Mouse (Mus musculus) neural tube, embryonic 12.5 days (tissue): Measurements from ENCODE around the gene Gm4756. TPM values are rescaled to one million over a fixed set of nuclear protein-coding genes. Genes with fewer than 3 reads are reported as not detected.
"Not testable (repeated sequence)": the region's sequence is repeated elsewhere in the genome, so short reads cannot be mapped to it uniquely, and the experiment has no call there.

Experiments used
- ATAC-seq: fragments of 200-750 bp; cut with Nextera tagmentation; 2 replicates; pipeline ENCODE4 v1.8.0; 2017; ENCODE audit warnings: low read depth, mild to moderate bottlenecking, moderate TSS enrichment, moderate library complexity; ENCODE audit not compliant: low FRiP score
- H3K27ac ChIP-seq: fragments of 300-500 bp; sonication (generic); 2 replicates; pipeline ENCODE4 v1.5.1; 2016
- H3K27me3 ChIP-seq: fragments of 300-500 bp; sonication (generic); replicated peaks from 2 replicates; pipeline ENCODE4 v1.6.1; 2016; ENCODE audit warnings: mild to moderate bottlenecking
- H3K36me3 ChIP-seq: fragments of 300-500 bp; sonication (generic); 2 replicates; pipeline ENCODE4 v1.6.1; 2016; ENCODE audit warnings: mild to moderate bottlenecking
- H3K4me1 ChIP-seq: fragments of 300-500 bp; sonication (generic); 2 replicates; pipeline ENCODE4 v1.6.1; 2016
- H3K4me2 ChIP-seq: fragments of 300-500 bp; sonication (generic); replicated peaks from 2 replicates; pipeline ENCODE4 v1.6.1; 2016; ENCODE audit warnings: mild to moderate bottlenecking
- H3K4me3 ChIP-seq: fragments of 300-500 bp; sonication (generic); 2 replicates; pipeline ENCODE4 v1.5.1; 2016
- H3K9ac ChIP-seq: fragments of 300-500 bp; sonication (generic); 2 replicates; pipeline ENCODE4 v1.6.1; 2016; ENCODE audit warnings: mild to moderate bottlenecking
- H3K9me3 ChIP-seq: fragments of 300-500 bp; sonication (generic); 2 replicates; pipeline ENCODE4 v1.6.1; 2016; ENCODE audit warnings: mild to moderate bottlenecking
- WGBS: fragments of 180-500 bp; shearing (Covaris S2); methylation state at CpG from one replicate; pipeline ENCODE4 v1.1.7; 2016; 5-methylcytosine and 5-hydroxymethylcytosine counted together
- polyA plus RNA-seq: library from polyadenylated mRNA; unstranded; fragments of >200 nt; fragmentation: Nextera tagmentation; extraction: Ambion mirVana; gene quantifications from 2 replicates; pipeline ENCODE4 v1.2.1, GENCODE M21; 2016

Gm4756 gene
- not detected in 2 replicates for polyA plus RNA-seq

- no peaks in the 10 kb centered on the region for H3K27me3 ChIP-seq
- no peak within 1 kb of the TSS for H3K27ac ChIP-seq
- H3K4me2 ChIP-seq: no peak within 1 kb of the TSS
These were observed at the start of gene Gm4756 for GRCm38 (mm10) chr12:72649611-72650330. Gene Gm4756, minus strand, starts transcription at chr12:72649661.

GRCm38 (mm10) chr12:72694901-72695463, 45.5 kb upstream of the Gm4756 start:
- Histone ChIP-seq H3K36me3 (no peaks in the 10 kb centered on the region), H3K4me2 (no peak overlapping the region), H3K27me3 (no peaks in the 10 kb centered on the region), H3K9ac (no peak overlapping the region), H3K27ac (no peak overlapping the region), H3K4me3 (no peak overlapping the region), H3K9me3 (no peaks in the 10 kb centered on the region), H3K4me1 (no peaks in the 10 kb centered on the region)
- ATAC-seq: no peak
- 54% methylated on average over 9 of the region's 9 CpGs for WGBS

More at GRCm38 (mm10) chr12:72649611-72650330, at the start of gene Gm4756:
- no peaks in the 10 kb centered on the region for H3K9me3 ChIP-seq
- H3K4me1 ChIP-seq: no peaks in the 10 kb centered on the region
- WGBS: 75% methylated on average over 11 of the region's 11 CpGs
- no peak for ATAC-seq
- H3K36me3 ChIP-seq: peaks cover 3% of the 10 kb centered on the region; the same call in 1 of the 2 replicates
- no peak within 1 kb of the TSS for H3K9ac ChIP-seq
- H3K4me3 ChIP-seq: no peak within 1 kb of the TSS

- no peaks in the 10 kb centered on the region for H3K4me1 ChIP-seq
- H3K4me2 ChIP-seq: no peak overlapping the region
- ATAC-seq: no peak
- H3K27me3 ChIP-seq: no peaks in the 10 kb centered on the region
- no peak overlapping the region for H3K27ac ChIP-seq
- H3K4me3 ChIP-seq: no peak overlapping the region
- H3K9me3 ChIP-seq: no peaks in the 10 kb centered on the region
- no peak overlapping the region for H3K9ac ChIP-seq
- WGBS: 76% methylated on average over 12 of the region's 12 CpGs
- H3K36me3 ChIP-seq: no peaks in the 10 kb centered on the region
These were observed 45.0 kb upstream of the Gm4756 start for GRCm38 (mm10) chr12:72694438-72694837.

- Histone ChIP-seq H3K9me3 (no peaks in the 10 kb centered on the region), H3K4me1 (no peaks in the 10 kb centered on the region), H3K36me3 (no peaks in the 10 kb centered on the region), H3K4me2 (no peak overlapping the region), H3K4me3 (no peak overlapping the region), H3K27ac (no peak overlapping the region), H3K9ac (no peak overlapping the region), H3K27me3 (no peaks in the 10 kb centered on the region)
- WGBS: 55% methylated on average over 6 of the region's 6 CpGs
- no peak for ATAC-seq
These were observed 44.4 kb upstream of the Gm4756 start for GRCm38 (mm10) chr12:72693895-72694294.

- not testable (repeated sequence) for ATAC-seq
- WGBS: 25% methylated on average over 2 of the region's 2 CpGs
These were observed 38.8 kb upstream of the Gm4756 start for GRCm38 (mm10) chr12:72688281-72688680.

GRCm38 (mm10) chr12:72687741-72688140, 38.3 kb upstream of the Gm4756 start:
- not testable (repeated sequence) for H3K27ac ChIP-seq, H3K4me3 ChIP-seq, H3K27me3 ChIP-seq, H3K9me3 ChIP-seq, ATAC-seq, H3K9ac ChIP-seq, H3K4me2 ChIP-seq, H3K36me3 ChIP-seq, H3K4me1 ChIP-seq
- 22% methylated on average over 6 of the region's 6 CpGs for WGBS

More at GRCm38 (mm10) chr12:72688281-72688680, 38.8 kb upstream of the Gm4756 start:
- not testable (repeated sequence) for H3K36me3 ChIP-seq, H3K9me3 ChIP-seq, H3K4me3 ChIP-seq, H3K4me2 ChIP-seq, H3K27ac ChIP-seq, H3K4me1 ChIP-seq, H3K9ac ChIP-seq, H3K27me3 ChIP-seq

- H3K27me3 ChIP-seq, H3K4me1 ChIP-seq, H3K4me2 ChIP-seq, H3K9me3 ChIP-seq, H3K36me3 ChIP-seq, H3K9ac ChIP-seq, H3K4me3 ChIP-seq, ATAC-seq, H3K27ac ChIP-seq: not testable (repeated sequence)
- WGBS: 79% methylated on average over 4 of the region's 4 CpGs
These were observed 37.1 kb upstream of the Gm4756 start for GRCm38 (mm10) chr12:72686566-72686965.

- WGBS: 95% methylated on average over 3 of the region's 3 CpGs
- no peak for ATAC-seq
- H3K27me3 ChIP-seq: no peaks in the 10 kb centered on the region
- H3K4me3 ChIP-seq: no peak overlapping the region
- no peak overlapping the region for H3K4me2 ChIP-seq
- no peak overlapping the region for H3K27ac ChIP-seq
- H3K9ac ChIP-seq: no peak overlapping the region
- H3K4me1 ChIP-seq: no peaks in the 10 kb centered on the region
- H3K36me3 ChIP-seq: no peaks in the 10 kb centered on the region
- H3K9me3 ChIP-seq: no peaks in the 10 kb centered on the region
These were observed 34.2 kb upstream of the Gm4756 start for GRCm38 (mm10) chr12:72683612-72684011.

- Histone ChIP-seq H3K4me3 (no peak overlapping the region), H3K36me3 (no peaks in the 10 kb centered on the region), H3K27ac (no peak overlapping the region), H3K4me2 (no peak overlapping the region), H3K9me3 (no peaks in the 10 kb centered on the region), H3K27me3 (no peaks in the 10 kb centered on the region), H3K9ac (no peak overlapping the region), H3K4me1 (no peaks in the 10 kb centered on the region)
- ATAC-seq: no peak
- 62% methylated on average over 8 of the region's 8 CpGs for WGBS
These were observed 33.2 kb upstream of the Gm4756 start for GRCm38 (mm10) chr12:72682511-72683282.

- no peak overlapping the region for H3K27ac ChIP-seq
- no peaks in the 10 kb centered on the region for H3K4me1 ChIP-seq
- H3K27me3 ChIP-seq: no peaks in the 10 kb centered on the region
These were observed 32.5 kb upstream of the Gm4756 start for GRCm38 (mm10) chr12:72681919-72682318.

GRCm38 (mm10) chr12:72679635-72680034, 30.2 kb upstream of the Gm4756 start:
- 74% methylated on average over 3 of the region's 3 CpGs for WGBS
- H3K27me3 ChIP-seq: no peaks in the 10 kb centered on the region

More at GRCm38 (mm10) chr12:72681919-72682318, 32.5 kb upstream of the Gm4756 start:
- Histone ChIP-seq H3K4me3 (no peak overlapping the region), H3K4me2 (no peak overlapping the region), H3K36me3 (no peaks in the 10 kb centered on the region), H3K9me3 (no peaks in the 10 kb centered on the region), H3K9ac (no peak overlapping the region)
- WGBS: 86% methylated on average over 1 of the region's 1 CpGs
- ATAC-seq: no peak

GRCm38 (mm10) chr12:72674820-72675219, 25.4 kb upstream of the Gm4756 start:
- no peak overlapping the region for H3K27ac ChIP-seq
- WGBS: 67% methylated on average over 2 of the region's 2 CpGs
- H3K4me1 ChIP-seq: no peaks in the 10 kb centered on the region
- H3K9me3 ChIP-seq: no peaks in the 10 kb centered on the region
- no peak overlapping the region for H3K9ac ChIP-seq
- H3K36me3 ChIP-seq: no peaks in the 10 kb centered on the region
- no peak overlapping the region for H3K4me3 ChIP-seq
- no peaks in the 10 kb centered on the region for H3K27me3 ChIP-seq
- H3K4me2 ChIP-seq: no peak overlapping the region
- no peak for ATAC-seq

More at GRCm38 (mm10) chr12:72679635-72680034, 30.2 kb upstream of the Gm4756 start:
- Histone ChIP-seq H3K9me3 (no peaks in the 10 kb centered on the region), H3K4me2 (no peak overlapping the region), H3K9ac (no peak overlapping the region), H3K4me3 (no peak overlapping the region), H3K27ac (no peak overlapping the region), H3K4me1 (no peaks in the 10 kb centered on the region), H3K36me3 (no peaks in the 10 kb centered on the region)
- ATAC-seq: no peak
